Mouse (Mus musculus) adrenal gland, postnatal 14 days (tissue): ENCODE results near the gene Tbxas1. TPM values are rescaled to one million over a fixed set of nuclear protein-coding genes. Genes with fewer than 3 reads are reported as not detected.

Source experiments
- DNase-seq: peaks from one replicate; pipeline ENCODE4 v3.0.0; 2021; ENCODE audit warnings: mixed read lengths
- total RNA-seq: library from RNA; stranded (reverse); gene quantifications from 2 replicates; pipeline ENCODE4 v1.2.3, GENCODE M21; 2021

Gene Tbxas1
- total RNA-seq, 1 experiment from 2014 or later, result 3.0 TPM

GRCm38 (mm10) chr6:38900073-38900472 is 24.9 kb downstream of the Tbxas1 start:
- DNase-seq, result no peak

- DNase-seq, result no peak
These were observed 25.4 kb downstream of the Tbxas1 start for GRCm38 (mm10) chr6:38900479-38901126.

GRCm38 (mm10) chr6:38901152-38901551 is 25.9 kb downstream of the Tbxas1 start:
- no peak for DNase-seq

- DNase-seq, result no peak
These were observed 26.4 kb downstream of the Tbxas1 start for GRCm38 (mm10) chr6:38901636-38902035.

GRCm38 (mm10) chr6:38902820-38903439 is 27.7 kb downstream of the Tbxas1 start:
- no peak for DNase-seq

GRCm38 (mm10) chr6:38906005-38906404 is 30.8 kb downstream of the Tbxas1 start:
- DNase-seq, result peak; percentile 72

- no peak for DNase-seq
These were observed 33.2 kb downstream of the Tbxas1 start for GRCm38 (mm10) chr6:38908401-38908800.

GRCm38 (mm10) chr6:38910828-38911559 is 35.8 kb downstream of the Tbxas1 start:
- peak; percentile 84 for DNase-seq

GRCm38 (mm10) chr6:38912121-38912660 is 37.0 kb downstream of the Tbxas1 start:
- no peak for DNase-seq

GRCm38 (mm10) chr6:38912845-38913244 is 37.6 kb downstream of the Tbxas1 start:
- no peak for DNase-seq

GRCm38 (mm10) chr6:38913386-38914042 is 38.3 kb downstream of the Tbxas1 start:
- no peak for DNase-seq

- no peak for DNase-seq
These were observed 39.0 kb downstream of the Tbxas1 start for GRCm38 (mm10) chr6:38914181-38914580.

GRCm38 (mm10) chr6:38915776-38916175 is 40.6 kb downstream of the Tbxas1 start:
- DNase-seq, result no peak

GRCm38 (mm10) chr6:38916571-38916970 is 41.4 kb downstream of the Tbxas1 start:
- no peak for DNase-seq

GRCm38 (mm10) chr6:38917415-38917814 is 42.2 kb downstream of the Tbxas1 start:
- DNase-seq, result no peak

GRCm38 (mm10) chr6:38918728-38919127 is 43.5 kb downstream of the Tbxas1 start:
- DNase-seq, result no peak

- no peak for DNase-seq
These were observed 44.0 kb downstream of the Tbxas1 start for GRCm38 (mm10) chr6:38919135-38919740.

GRCm38 (mm10) chr6:38920141-38920540 is 44.9 kb downstream of the Tbxas1 start:
- DNase-seq, result no peak

GRCm38 (mm10) chr6:38921095-38921809 is 46.0 kb downstream of the Tbxas1 start:
- no peak for DNase-seq

GRCm38 (mm10) chr6:38921810-38922116 is 46.6 kb downstream of the Tbxas1 start:
- DNase-seq, result no peak

GRCm38 (mm10) chr6:38922517-38922916 is 47.3 kb downstream of the Tbxas1 start:
- DNase-seq, result no peak

- no peak for DNase-seq
These were observed 48.2 kb downstream of the Tbxas1 start for GRCm38 (mm10) chr6:38923450-38923849.
